Mouse (Mus musculus): ENCODE results near the gene Sh3gl1. TPM values are rescaled to one million over a fixed set of nuclear protein-coding genes. Genes with fewer than 3 reads are reported as not detected.
A peak's percentile ranks its signal among the peaks of the same experiment; 100 is the strongest.

Gene Sh3gl1
- total RNA-seq, 2 experiments from 2014 or later: 13.6 to 35.7 TPM

DNA sequence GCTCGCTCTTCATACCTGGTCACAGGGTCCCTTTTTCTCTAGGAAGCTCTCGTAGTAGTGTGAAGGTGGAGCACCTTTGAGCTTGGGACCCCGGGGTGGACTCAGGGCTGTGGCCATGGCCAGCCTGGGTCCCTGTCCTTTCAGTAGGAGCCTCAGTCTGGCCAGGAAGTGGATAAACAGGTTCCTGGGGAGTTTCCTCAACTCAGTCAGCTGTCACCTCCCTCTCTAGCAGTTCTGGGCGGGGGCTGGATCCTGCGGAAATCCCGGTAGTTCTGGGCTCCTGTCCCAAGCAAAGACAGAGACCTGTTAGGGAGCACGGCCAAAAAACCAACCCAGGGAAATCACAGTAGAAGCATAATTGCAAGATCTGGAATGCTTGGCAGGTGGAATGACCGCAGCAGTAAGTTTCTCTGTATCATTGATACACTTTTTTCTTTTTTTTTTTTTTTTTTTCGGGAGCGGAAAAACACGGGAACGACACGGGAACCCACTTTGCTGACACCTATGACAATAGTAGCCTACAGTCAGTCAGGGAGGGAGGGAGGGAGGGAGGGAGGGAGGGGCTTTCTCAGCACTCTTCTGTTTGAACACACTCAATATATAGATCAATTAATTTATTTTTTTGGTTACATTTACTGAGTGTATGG is 30.9 kb downstream of the Sh3gl1 start, which contains the start of the genes Stap2 and Mpnd:
Stap2 (minus strand) TSS at position 170 of the 647 bp plus-strand sequence.
Mpnd (plus strand) TSS at position 297 of the 647 bp plus-strand sequence.
- ATAC-seq (replicated peaks; ENCODE audit: low FRiP score, low TSS enrichment, poor library complexity, severe bottlenecking): no peak

DNA sequence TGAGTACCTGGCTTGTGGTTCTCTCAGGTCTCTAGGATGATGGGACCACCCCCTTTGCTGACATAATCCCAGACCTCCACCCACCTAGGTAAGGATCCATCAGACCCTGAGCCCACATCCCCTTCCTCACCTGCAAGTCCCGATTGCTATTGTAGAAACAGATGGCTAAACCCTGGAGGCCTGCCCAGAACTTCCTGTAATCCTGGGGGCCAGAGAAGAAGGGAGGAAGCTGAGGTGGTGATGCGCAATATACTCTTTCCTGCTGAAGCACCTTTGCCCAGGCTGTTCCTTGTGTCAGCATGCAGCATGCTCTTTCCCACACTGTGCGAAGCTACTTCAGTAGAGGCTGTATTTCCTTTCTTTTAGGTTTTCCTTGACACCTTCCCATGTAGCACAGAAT is 33.4 kb downstream of the Sh3gl1 start:
- ATAC-seq (replicated peaks; ENCODE audit: low FRiP score, low TSS enrichment, poor library complexity, severe bottlenecking): no peak

DNA sequence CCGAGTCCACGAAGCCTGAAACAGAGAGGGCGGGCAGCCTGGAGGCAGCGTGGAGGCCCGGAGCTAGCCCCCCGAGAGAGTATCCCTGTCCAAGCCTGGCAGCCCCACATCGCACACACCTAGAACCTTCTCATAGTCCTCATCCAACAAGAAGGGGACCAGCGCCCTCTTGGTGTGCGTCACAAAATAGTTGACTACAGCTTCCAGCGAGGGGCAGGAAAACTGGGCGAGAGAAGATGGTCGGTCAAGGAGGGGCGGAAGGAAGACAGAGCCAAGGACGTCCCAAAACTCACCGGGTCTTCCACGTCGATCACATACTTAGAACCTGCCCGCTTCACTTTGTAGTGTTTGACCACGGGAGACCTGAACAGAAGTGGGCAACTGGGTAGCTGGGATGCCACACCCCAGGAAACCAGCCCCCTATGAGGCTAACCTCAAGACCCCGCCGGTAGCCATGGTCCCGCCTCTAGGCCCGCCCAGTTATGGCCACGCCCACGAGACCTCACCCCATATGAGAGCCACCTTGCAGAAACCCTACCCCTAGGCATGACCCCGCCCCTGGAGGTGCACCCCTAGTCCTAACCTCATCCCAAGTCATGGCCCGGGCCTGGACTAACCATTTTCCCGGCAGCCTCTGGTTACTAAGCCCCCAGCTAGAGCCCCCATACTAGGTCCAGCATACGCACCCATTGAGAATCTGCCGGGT is 36.5 kb downstream of the Sh3gl1 start:
- ATAC-seq (replicated peaks; ENCODE audit: low FRiP score, low TSS enrichment, poor library complexity, severe bottlenecking): no peak

DNA sequence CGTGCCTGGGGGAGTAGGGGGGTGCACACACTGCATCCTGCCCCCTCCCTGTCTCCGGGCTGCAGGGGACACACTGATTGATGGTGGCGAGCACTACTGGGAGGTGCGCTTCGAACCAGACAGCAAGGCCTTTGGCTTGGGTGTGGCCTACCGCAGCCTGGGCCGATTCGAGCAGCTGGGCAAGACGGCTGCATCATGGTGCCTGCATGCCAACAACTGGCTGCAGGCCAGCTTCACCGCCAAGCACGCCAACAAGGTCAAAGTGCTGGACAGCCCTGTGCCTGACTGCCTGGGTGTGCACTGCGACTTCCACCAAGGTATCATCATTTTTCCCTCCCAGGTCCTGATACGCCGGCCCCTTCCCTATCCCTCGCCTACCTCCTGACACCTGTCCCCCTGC is 40.4 kb downstream of the Sh3gl1 start:
- ATAC-seq (replicated peaks; ENCODE audit: low FRiP score, low TSS enrichment, poor library complexity, severe bottlenecking): no peak

DNA sequence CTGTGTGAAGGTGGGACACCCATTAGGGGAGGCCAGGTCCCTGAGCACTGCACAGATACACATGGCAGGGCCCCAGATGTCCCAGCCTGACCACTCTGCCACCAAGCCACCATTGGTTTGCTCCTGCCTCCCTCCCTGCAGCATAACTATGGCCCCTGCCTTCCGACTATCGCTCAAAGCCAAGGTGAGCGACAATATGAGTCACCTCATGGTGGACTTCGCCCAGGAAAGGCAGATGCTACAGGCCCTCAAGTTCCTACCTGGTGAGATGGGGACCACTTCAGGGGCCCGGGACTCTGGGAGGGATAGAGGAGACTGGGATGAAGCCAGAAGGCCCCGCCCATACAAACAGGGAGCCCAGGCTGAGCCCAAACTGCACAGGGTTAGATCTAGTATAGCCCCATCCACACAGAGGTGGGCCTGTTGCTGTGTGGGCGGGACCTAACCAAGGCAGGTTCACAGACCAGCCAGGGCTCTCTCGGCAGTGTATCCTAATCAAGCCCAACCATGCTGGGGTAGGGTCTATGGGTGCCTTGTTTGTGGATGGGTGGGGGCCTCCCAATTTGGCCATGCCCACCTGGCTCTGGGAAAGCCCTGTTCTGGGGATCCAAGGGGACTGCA is 46.0 kb downstream of the Sh3gl1 start:
- 0 out of 2 replicates have a peak, but pooled peaks have one; percentile 22 for ATAC-seq (replicated peaks; ENCODE audit: low FRiP score, low TSS enrichment, poor library complexity, severe bottlenecking)

DNA sequence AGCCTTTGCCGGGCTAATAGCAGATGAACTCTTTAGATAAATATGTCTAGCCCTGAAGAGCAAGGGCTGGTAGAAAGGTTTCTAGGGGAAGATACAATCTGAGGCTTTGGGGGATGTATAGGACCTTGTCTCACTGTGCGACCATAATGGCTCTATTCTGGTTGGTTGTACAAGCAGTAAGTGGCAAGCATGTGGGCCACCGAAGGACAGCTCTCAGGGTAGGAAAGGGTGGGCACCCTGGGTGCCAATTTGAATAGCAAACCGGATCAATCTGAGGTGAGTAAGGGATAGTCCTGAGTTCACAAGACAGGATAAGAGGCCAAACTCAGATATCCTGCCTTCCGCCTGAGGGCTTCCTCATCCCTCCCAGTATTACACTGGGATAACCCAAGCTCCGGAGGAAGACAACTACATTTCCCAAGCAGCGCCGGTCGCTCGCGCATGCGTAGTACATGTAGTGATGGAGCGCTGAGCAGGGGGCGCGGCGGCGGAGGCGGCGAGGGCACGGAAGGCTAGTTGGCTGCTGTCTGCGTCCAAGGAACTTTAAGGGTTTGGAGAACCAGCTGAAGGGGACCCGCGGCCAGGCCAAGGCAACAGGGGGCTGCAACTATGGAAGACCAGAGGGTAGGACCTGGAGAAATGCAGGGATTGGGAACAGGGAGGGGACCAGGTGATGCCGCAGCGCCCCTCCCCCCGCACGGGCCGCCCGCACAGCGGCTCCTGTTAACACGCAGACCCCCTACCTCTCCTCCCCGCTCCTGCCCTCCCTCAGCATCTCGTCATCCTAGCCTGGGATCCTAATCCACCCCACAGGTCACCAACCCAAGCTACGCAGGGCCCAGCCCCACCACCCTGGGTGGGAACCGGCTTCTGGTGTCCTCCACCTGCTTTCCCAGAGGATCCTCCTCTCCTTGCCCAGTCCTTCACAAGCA is 50.1 kb downstream of the Sh3gl1 start, which contains the start of gene Fsd1:
Fsd1 (plus strand) TSS at position 480 of the 932 bp plus-strand sequence.
- ATAC-seq (replicated peaks; ENCODE audit: low FRiP score, low TSS enrichment, poor library complexity, severe bottlenecking): no peak; the same call in 1 of the 2 replicates

DNA sequence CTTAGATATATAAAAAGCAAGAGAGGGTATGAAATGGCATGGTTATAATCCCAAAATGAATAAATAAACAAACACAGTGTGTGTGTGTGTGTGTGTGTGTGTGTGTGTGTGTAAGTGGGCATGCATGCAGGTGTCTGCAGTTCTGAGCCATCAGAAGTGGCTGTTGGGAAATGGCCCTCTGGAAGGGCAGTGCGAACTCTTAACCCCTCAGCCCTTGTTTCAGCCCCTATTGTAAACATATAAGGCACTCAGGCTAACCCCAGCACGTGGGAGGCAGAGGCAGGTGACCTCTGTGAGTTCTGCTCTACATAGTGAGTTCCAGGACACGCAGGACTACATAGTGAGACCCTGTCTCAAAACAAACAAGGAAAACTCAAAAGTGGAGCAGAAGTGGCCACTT is 59.1 kb downstream of the Sh3gl1 start:
- ATAC-seq (replicated peaks; ENCODE audit: low FRiP score, low TSS enrichment, poor library complexity, severe bottlenecking): no peak

DNA sequence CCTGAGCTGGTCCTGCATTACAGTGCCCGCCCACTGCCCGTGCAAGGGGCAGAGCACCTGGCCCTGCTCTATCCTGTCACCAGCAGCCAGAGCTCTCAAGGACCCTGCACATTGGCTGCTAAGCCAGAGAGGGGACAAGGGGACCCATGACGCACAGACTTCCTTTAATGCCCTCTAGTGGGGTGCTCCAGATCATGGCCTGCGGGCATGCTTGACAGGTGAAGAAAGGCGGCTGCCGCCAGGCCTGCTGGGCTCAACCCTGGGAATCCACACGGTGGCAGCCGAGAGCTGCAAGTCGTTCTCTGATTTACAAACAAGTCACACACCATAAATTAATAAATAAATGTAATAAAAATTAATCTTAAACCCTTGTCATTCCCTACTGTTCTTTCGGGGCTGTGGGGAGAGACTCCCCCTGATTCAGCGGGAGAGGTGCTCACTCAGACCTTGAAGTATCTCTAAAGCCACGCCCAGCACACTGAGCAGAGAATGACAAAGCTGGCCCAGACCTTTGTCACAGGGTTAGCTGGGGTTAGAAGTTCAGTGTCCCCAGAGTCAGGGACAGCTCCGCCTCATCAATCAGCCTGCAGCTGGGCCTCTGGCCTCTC is 60.1 kb downstream of the Sh3gl1 start:
- peak; percentile 88 for ATAC-seq (replicated peaks; ENCODE audit: low FRiP score, low TSS enrichment, poor library complexity, severe bottlenecking)

DNA sequence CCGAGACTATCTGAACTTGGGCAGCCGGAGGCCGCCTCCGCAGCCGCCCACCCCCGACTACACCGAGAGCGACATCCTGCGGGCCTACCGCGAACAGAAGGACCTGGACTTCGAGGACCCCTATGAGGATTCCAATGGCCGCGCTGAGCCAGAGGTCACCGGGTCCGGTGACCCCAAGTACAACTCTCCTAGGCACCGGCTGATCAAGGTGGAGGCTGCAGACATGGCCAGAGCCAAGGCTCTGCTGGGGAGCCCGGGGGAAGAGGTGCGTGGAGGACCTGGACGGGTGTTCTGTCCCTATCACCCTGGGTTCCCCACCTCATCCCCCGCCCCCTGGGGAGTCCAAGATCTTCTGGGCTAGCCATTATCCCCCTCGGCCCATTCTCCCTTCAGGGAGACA is 65.0 kb downstream of the Sh3gl1 start:
- no peak for ATAC-seq (replicated peaks; ENCODE audit: low FRiP score, low TSS enrichment, poor library complexity, severe bottlenecking)

DNA sequence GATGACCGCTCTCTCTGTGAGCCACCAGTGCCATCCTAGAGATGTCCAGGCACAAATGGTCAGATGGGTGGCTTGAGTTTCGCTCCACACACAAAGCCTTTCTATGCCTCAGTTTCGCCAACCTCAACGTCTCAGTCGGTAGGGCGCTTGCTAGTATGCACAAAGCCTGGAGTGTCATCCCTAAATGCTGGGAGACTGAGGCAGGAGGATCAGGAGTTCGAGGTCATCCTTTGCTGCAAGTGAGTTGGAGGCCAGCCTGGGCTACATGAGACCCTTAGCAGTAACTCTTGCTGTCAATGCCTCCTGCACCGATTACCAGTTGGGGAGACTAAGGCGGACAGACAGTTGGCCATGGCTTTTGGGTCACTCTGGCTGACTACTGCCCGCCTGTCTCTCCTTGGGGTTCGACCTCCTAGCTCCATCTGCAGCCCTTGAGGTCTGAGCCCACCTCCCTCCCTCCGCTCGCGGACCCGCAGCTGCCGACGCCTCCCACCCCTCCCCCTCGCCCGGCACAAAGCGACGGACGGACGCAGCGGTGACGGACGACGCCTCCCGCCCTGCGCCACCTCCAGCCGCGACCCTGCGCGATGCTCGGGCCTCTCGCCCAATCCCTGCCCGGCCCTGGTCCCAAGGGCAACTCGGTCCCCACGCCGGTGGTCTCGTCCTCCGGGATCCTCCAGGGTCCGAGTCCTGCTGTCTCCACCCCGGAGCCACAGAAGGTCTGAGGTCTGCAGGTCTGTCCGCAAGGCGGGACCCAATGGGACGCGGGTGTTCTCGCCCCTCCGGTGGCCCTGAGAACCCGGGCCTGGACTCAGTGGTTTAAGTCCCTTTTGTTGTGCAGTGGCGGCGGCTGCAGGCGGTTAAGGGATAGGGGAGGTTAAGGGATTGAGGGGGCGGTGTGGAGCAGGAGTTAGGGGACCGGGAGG is 66.2 kb downstream of the Sh3gl1 start, which contains the start of gene Shd:
Shd (plus strand) TSS at position 502 of the 926 bp plus-strand sequence.
- ATAC-seq (replicated peaks; ENCODE audit: low FRiP score, low TSS enrichment, poor library complexity, severe bottlenecking): no peak

DNA sequence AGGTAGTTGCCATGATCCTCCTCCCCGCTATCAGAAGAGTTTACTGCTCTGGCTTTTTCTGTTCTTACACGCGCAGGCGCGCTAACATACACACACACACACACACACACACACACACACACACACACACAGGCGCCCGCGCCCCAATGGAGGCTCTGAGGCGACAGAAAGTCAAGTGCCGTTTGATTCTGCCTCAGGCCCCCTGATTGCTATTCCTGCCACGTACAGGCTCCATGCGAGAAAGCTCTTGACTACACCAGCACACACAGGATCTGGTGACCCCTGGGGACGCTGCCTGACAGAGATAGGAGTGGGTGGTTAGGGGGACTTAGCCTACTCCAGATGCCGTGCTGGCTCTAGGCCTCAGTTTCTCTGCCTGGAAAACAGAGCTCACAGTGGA is 66.9 kb downstream of the Sh3gl1 start:
- no peak for ATAC-seq (replicated peaks; ENCODE audit: low FRiP score, low TSS enrichment, poor library complexity, severe bottlenecking)

DNA sequence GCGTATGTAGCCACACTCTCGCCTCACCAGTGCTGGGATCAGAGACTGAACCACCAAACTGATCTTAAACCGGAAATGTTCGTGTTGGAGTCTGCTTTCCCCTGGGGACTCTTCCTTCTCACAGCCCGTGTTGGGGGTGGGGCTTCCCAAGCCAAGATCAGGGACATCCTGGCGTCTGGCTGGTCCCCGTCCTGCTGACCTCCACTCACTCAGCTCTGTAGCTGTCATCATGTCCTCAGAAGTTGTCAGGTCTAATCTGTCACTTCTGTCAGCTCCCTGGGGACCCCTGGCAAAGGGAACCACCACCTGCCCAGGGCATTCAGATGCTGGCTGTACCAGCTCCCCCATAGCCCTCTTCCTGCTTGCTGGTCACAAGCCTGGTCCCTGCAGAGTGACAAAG is 68.2 kb downstream of the Sh3gl1 start:
- ATAC-seq (replicated peaks; ENCODE audit: low FRiP score, low TSS enrichment, poor library complexity, severe bottlenecking): no peak

DNA sequence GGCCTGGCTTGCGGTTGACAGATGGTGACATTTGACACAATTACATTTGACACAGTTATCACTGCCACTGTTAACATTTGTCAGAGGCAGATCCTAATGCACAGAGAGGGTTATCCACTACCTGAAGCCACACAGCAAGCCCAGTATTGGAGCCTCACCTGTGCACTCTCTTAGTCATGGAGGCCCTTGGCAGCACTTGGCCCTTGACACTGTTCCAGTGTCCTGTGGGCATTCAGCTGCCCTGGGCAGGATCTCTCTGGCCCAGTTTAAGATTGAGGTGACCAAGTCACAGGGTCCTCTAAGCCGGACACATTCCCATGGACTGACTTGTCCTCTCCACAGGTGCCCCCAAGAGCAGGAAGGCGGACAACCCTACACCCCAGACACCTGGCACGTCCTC is 69.2 kb downstream of the Sh3gl1 start:
- no peak for ATAC-seq (replicated peaks; ENCODE audit: low FRiP score, low TSS enrichment, poor library complexity, severe bottlenecking)

Other genes starting within 250 kb of the Sh3gl1 start
- 2.2 and 4.2 TPM in 2 replicates for gene Zfp119a, start 157.7 kb downstream of the Sh3gl1 start, total RNA-seq (2014; fragmentation: Nextera tagmentation)
- gene Zfp119a, start 157.7 kb downstream of the Sh3gl1 start, total RNA-seq (2017): 3.9 and 7.0 TPM in 2 replicates
- 14.4 and 15.0 TPM in 2 replicates for gene Zfp959, start 144.5 kb downstream of the Sh3gl1 start, total RNA-seq (2014; fragmentation: Nextera tagmentation)
- 10.5 and 13.4 TPM in 2 replicates for gene Zfp959, start 144.5 kb downstream of the Sh3gl1 start, total RNA-seq (2017)
- gene Zfp119b, start 87.1 kb downstream of the Sh3gl1 start, total RNA-seq (2014; fragmentation: Nextera tagmentation): 2.0 and 4.8 TPM in 2 replicates
- gene Zfp119b, start 87.1 kb downstream of the Sh3gl1 start, total RNA-seq (2017): 1.2 and 10.3 TPM in 2 replicates
- 0.42 TPM in 1 of 2 replicates, not detected in the other for gene Ebi3, start 84.0 kb downstream of the Sh3gl1 start, total RNA-seq (2014; fragmentation: Nextera tagmentation)
- 0.47 TPM in 1 of 2 replicates, not detected in the other for gene Ebi3, start 84.0 kb downstream of the Sh3gl1 start, total RNA-seq (2017)
- 11.2 and 18.7 TPM in 2 replicates for gene Yju2, start 77.5 kb downstream of the Sh3gl1 start, total RNA-seq (2014; fragmentation: Nextera tagmentation)
- gene Yju2, start 77.5 kb downstream of the Sh3gl1 start, total RNA-seq (2017): 17.1 and 25.5 TPM in 2 replicates
- gene Shd, start 66.2 kb downstream of the Sh3gl1 start, total RNA-seq (2014; fragmentation: Nextera tagmentation): not detected in 2 replicates
- not detected in 2 replicates for gene Shd, start 66.2 kb downstream of the Sh3gl1 start, total RNA-seq (2017)
- not detected in 2 replicates for gene Fsd1, start 50.1 kb downstream of the Sh3gl1 start, total RNA-seq (2014; fragmentation: Nextera tagmentation)
- gene Fsd1, start 50.1 kb downstream of the Sh3gl1 start, total RNA-seq (2017): not detected in 2 replicates
- not detected in 2 replicates for gene Stap2, start 31.1 kb downstream of the Sh3gl1 start, total RNA-seq (2014; fragmentation: Nextera tagmentation)
- gene Stap2, start 31.1 kb downstream of the Sh3gl1 start, total RNA-seq (2017): not detected in 2 replicates
- 5.4 and 12.1 TPM in 2 replicates for gene Mpnd, start 30.9 kb downstream of the Sh3gl1 start, total RNA-seq (2014; fragmentation: Nextera tagmentation)
- 2.1 and 6.2 TPM in 2 replicates for gene Mpnd, start 30.9 kb downstream of the Sh3gl1 start, total RNA-seq (2017)
- gene Chaf1a, start 3.8 kb upstream of the Sh3gl1 start, total RNA-seq (2014; fragmentation: Nextera tagmentation): 46.9 and 47.7 TPM in 2 replicates
- gene Chaf1a, start 3.8 kb upstream of the Sh3gl1 start, total RNA-seq (2017): 34.5 and 37.5 TPM in 2 replicates
- gene Ubxn6, start 38.4 kb upstream of the Sh3gl1 start, total RNA-seq (2014; fragmentation: Nextera tagmentation): 16.3 and 21.1 TPM in 2 replicates
- 13.2 and 29.1 TPM in 2 replicates for gene Ubxn6, start 38.4 kb upstream of the Sh3gl1 start, total RNA-seq (2017)
- gene Hdgfl2, start 43.0 kb upstream of the Sh3gl1 start, total RNA-seq (2014; fragmentation: Nextera tagmentation): 84.1 and 100 TPM in 2 replicates
- 70.9 and 103 TPM in 2 replicates for gene Hdgfl2, start 43.0 kb upstream of the Sh3gl1 start, total RNA-seq (2017)
- gene Plin4, start 73.2 kb upstream of the Sh3gl1 start, total RNA-seq (2014; fragmentation: Nextera tagmentation): not detected in 2 replicates
- not detected in 2 replicates for gene Plin4, start 73.2 kb upstream of the Sh3gl1 start, total RNA-seq (2017)
- not detected in 2 replicates for gene Plin5, start 81.0 kb upstream of the Sh3gl1 start, total RNA-seq (2014; fragmentation: Nextera tagmentation)
- gene Plin5, start 81.0 kb upstream of the Sh3gl1 start, total RNA-seq (2017): 0.23 TPM in 1 of 2 replicates, not detected in the other
- gene Lrg1, start 85.4 kb upstream of the Sh3gl1 start, total RNA-seq (2014; fragmentation: Nextera tagmentation): 1.8 TPM in 1 of 2 replicates, not detected in the other
- 2.1 TPM in 1 of 2 replicates, not detected in the other for gene Lrg1, start 85.4 kb upstream of the Sh3gl1 start, total RNA-seq (2017)
- 0.24 TPM in 1 of 2 replicates, not detected in the other for gene Sema6b, start 103.7 kb upstream of the Sh3gl1 start, total RNA-seq (2014; fragmentation: Nextera tagmentation)
- gene Sema6b, start 103.7 kb upstream of the Sh3gl1 start, total RNA-seq (2017): 0.42 TPM in 1 of 2 replicates, not detected in the other
- gene Tnfaip8l1, start 125.8 kb upstream of the Sh3gl1 start, total RNA-seq (2014; fragmentation: Nextera tagmentation): 0.76 and 1.6 TPM in 2 replicates
- gene Tnfaip8l1, start 125.8 kb upstream of the Sh3gl1 start, total RNA-seq (2017): not detected in 2 replicates
- gene Mydgf, start 147.3 kb upstream of the Sh3gl1 start, total RNA-seq (2014; fragmentation: Nextera tagmentation): 28.7 and 59.7 TPM in 2 replicates
- 21.5 and 25.3 TPM in 2 replicates for gene Mydgf, start 147.3 kb upstream of the Sh3gl1 start, total RNA-seq (2017)
- gene Dpp9, start 182.3 kb upstream of the Sh3gl1 start, total RNA-seq (2014; fragmentation: Nextera tagmentation): 25.3 and 33.5 TPM in 2 replicates
- gene Dpp9, start 182.3 kb upstream of the Sh3gl1 start, total RNA-seq (2017): 8.6 and 11.7 TPM in 2 replicates
- gene Fem1a, start 220.2 kb upstream of the Sh3gl1 start, total RNA-seq (2014; fragmentation: Nextera tagmentation): 15.8 and 19.2 TPM in 2 replicates
- gene Fem1a, start 220.2 kb upstream of the Sh3gl1 start, total RNA-seq (2017): 19.2 and 21.7 TPM in 2 replicates
- gene Ticam1, start 240.2 kb upstream of the Sh3gl1 start, total RNA-seq (2014; fragmentation: Nextera tagmentation): 5.8 and 8.4 TPM in 2 replicates
- 2.2 and 3.2 TPM in 2 replicates for gene Ticam1, start 240.2 kb upstream of the Sh3gl1 start, total RNA-seq (2017)